10 mouse cellular contexts compared by ENCODE assay signal in genomic region chr2:30829315-30829714, GRCm38 (mm10). TPM values are rescaled to one million over a fixed set of nuclear protein-coding genes. Genes with fewer than 3 reads are reported as not detected.
DNase-seq lines count a peak whose midpoint lies in the region; ATAC-seq and TF ChIP-seq lines count a peak whose summit lies in the region.
"Had no signal": no experiment of that assay in that cellular context is flagged by ENCODE, and none has a peak within 500 bp of the region (broad histone marks: within the 10 kb centered on the region; RNA-seq: fewer than 3 reads in every experiment).

No protein-coding gene starts in this region.

- no peak for DNase-seq in heart, postnatal 0 days (ENCODE audit: low spot score)
- peak; percentile 69 for DNase-seq in A20 (ENCODE audit: low read depth, low spot score)
- peak; percentile 71 for DNase-seq in NIH3T3 (ENCODE audit: low read depth)
- DNase-seq in thymus, postnatal 14 days: peak; percentile 70
- DNase-seq in gastrocnemius, postnatal 4 days (ENCODE audit: low spot score in 2 of 2): no peak
- no peak for DNase-seq in left cerebral cortex, postnatal 36 days (ENCODE audit: low spot score in 2 of 2)

- H3K36me3 ChIP-seq in heart, postnatal 0 days (replicated peaks; ENCODE audit: control insufficient read depth, insufficient read depth, low read length): peaks cover 21% of the 10 kb centered on the region
- H3K36me3 ChIP-seq in heart, embryonic 12.5 days: peaks cover 24% of the 10 kb centered on the region
- H3K36me3 ChIP-seq in liver, embryonic 15.5 days (replicated peaks): peaks cover 26% of the 10 kb centered on the region

- H3K27me3 ChIP-seq in heart, postnatal 0 days (ENCODE audit: control insufficient read depth, insufficient read depth, low read length): no peaks in the 10 kb centered on the region
- H3K27me3 ChIP-seq in heart, embryonic 12.5 days (replicated peaks): no peaks in the 10 kb centered on the region
- peaks cover 5% of the 10 kb centered on the region; the same call in 1 of the 2 replicates for H3K27me3 ChIP-seq in liver, embryonic 15.5 days
- H3K27me3 ChIP-seq: limb, embryonic 13.5 days had no signal

- H3K4me3 ChIP-seq in heart, postnatal 0 days (ENCODE audit: low read depth, low read length): no peak overlapping the region
- H3K4me3 ChIP-seq in heart, embryonic 12.5 days: no peak overlapping the region
- H3K4me3 ChIP-seq in liver, embryonic 15.5 days (replicated peaks): no peak overlapping the region
- H3K4me3 ChIP-seq: limb, embryonic 13.5 days had no signal

- H3K4me1 ChIP-seq in heart, postnatal 0 days (ENCODE audit: control insufficient read depth, insufficient read depth): peaks cover 12% of the 10 kb centered on the region
- H3K4me1 ChIP-seq in heart, embryonic 12.5 days (replicated peaks): peaks cover 30% of the 10 kb centered on the region
- peaks cover 37% of the 10 kb centered on the region for H3K4me1 ChIP-seq in liver, embryonic 15.5 days (replicated peaks)

- ATAC-seq in heart, postnatal 0 days (ENCODE audit: insufficient read depth, low read depth): no peak
- no peak for ATAC-seq in heart, embryonic 12.5 days (ENCODE audit: insufficient number of reproducible peaks, low FRiP score)
- no peak for ATAC-seq in liver, embryonic 15.5 days (ENCODE audit: insufficient read depth)

- TF ChIP-seq EP300 in heart, postnatal 0 days (IDR thresholded peaks at IDR 0.05; ENCODE audit: low read depth): no peak

- H3K27ac ChIP-seq in heart, postnatal 0 days (ENCODE audit: low read depth): no peak overlapping the region
- no peak overlapping the region for H3K27ac ChIP-seq in heart, embryonic 12.5 days (ENCODE audit: poor library complexity, severe bottlenecking)
- H3K27ac ChIP-seq in liver, embryonic 15.5 days (replicated peaks): no peak overlapping the region
- H3K27ac ChIP-seq: limb, embryonic 13.5 days had no signal

- H3K4me2 ChIP-seq in heart, postnatal 0 days (ENCODE audit: low read depth, low read length): no peak overlapping the region
- no peak overlapping the region for H3K4me2 ChIP-seq in heart, embryonic 12.5 days
- 0 out of 2 replicates have a peak overlapping the region, but pooled peaks have one; percentile 72 for H3K4me2 ChIP-seq in liver, embryonic 15.5 days

- no peak overlapping the region for H3K9ac ChIP-seq in heart, postnatal 0 days (replicated peaks; ENCODE audit: low read depth, low read length)
- no peak overlapping the region for H3K9ac ChIP-seq in heart, embryonic 12.5 days
- H3K9ac ChIP-seq in liver, embryonic 15.5 days: no peak overlapping the region
- H3K9ac ChIP-seq: limb, embryonic 13.5 days had no signal

- 43% methylated on average over 5 of the region's 5 CpGs for WGBS in heart, postnatal 0 days
- WGBS in heart, embryonic 12.5 days: 44% methylated on average over 5 of the region's 5 CpGs
- 14% methylated on average over 5 of the region's 5 CpGs for WGBS in liver, embryonic 15.5 days (ENCODE audit: insufficient replicate concordance)

- intact Hi-C loops in left cerebral cortex, postnatal 36 days (cut with DNase I): loop anchor here (5.0 kb wide), 2 partner anchors 58 to 98 kb away; partner anchors contain the start of gene Ptges

- H3K9me3 ChIP-seq in heart, postnatal 0 days (replicated peaks; ENCODE audit: control insufficient read depth, low read length): no peaks in the 10 kb centered on the region
- H3K9me3 ChIP-seq in heart, embryonic 12.5 days (replicated peaks): no peaks in the 10 kb centered on the region
- H3K9me3 ChIP-seq in liver, embryonic 15.5 days (replicated peaks): no peaks in the 10 kb centered on the region
- H3K9me3 ChIP-seq: limb, embryonic 13.5 days had no signal

- peak; percentile 50 for TF ChIP-seq CTCF in heart, postnatal 0 days (IDR thresholded peaks at IDR 0.05; ENCODE audit: low read depth)

RNA-seq across cellular contexts. Expression of gene Asb6, which starts 0.8 kb away (rescaled TPM):
- total RNA-seq in heart, postnatal 0 days (2014; rRNA removed; ENCODE audit: low replicate concordance): 16.2 and 20.0 TPM in 2 replicates
- 12.4 and 13.0 TPM in 2 replicates for polyA plus RNA-seq in heart, postnatal 0 days (2015; fragmentation: Nextera tagmentation; extraction: Ambion mirVana)
- 24.2 and 25.5 TPM in 2 replicates for polyA plus RNA-seq in heart, embryonic 12.5 days (2016; fragmentation: Nextera tagmentation; extraction: Ambion mirVana)
- 30.0 and 35.0 TPM in 2 replicates for polyA plus RNA-seq in liver, embryonic 15.5 days (2015; fragmentation: Nextera tagmentation; extraction: Ambion mirVana)
- total RNA-seq in gastrocnemius, postnatal 4 days (2021): 10 to 100 TPM; 13.4 to 18.9 TPM
- 10 to 100 TPM; 36.1 to 39.8 TPM for total RNA-seq in left cerebral cortex, postnatal 36 days (2021)

RNA-seq across cellular contexts. Expression of gene Prrx2, which starts 5.5 kb away (rescaled TPM):
- total RNA-seq in heart, postnatal 0 days (2014; rRNA removed; ENCODE audit: low replicate concordance): 8.0 and 24.0 TPM in 2 replicates
- polyA plus RNA-seq in heart, postnatal 0 days (2015; fragmentation: Nextera tagmentation; extraction: Ambion mirVana): 3.6 and 4.1 TPM in 2 replicates
- polyA plus RNA-seq in heart, embryonic 12.5 days (2016; fragmentation: Nextera tagmentation; extraction: Ambion mirVana): 58.8 and 63.9 TPM in 2 replicates
- 0.23 TPM in 1 of 2 replicates, not detected in the other for polyA plus RNA-seq in liver, embryonic 15.5 days (2015; fragmentation: Nextera tagmentation; extraction: Ambion mirVana)
- total RNA-seq in gastrocnemius, postnatal 4 days (2021): 10 to 100 TPM; 12.3 to 13.3 TPM
- 1 to 10 TPM; 1.0 to 2.8 TPM for total RNA-seq in left cerebral cortex, postnatal 36 days (2021)
- total RNA-seq: common myeloid progenitor, adult 5-6 weeks had no signal

RNA-seq across cellular contexts. Expression of gene Ntmt1, which starts 21.7 kb away (rescaled TPM):
- total RNA-seq in heart, postnatal 0 days (2014; rRNA removed; ENCODE audit: low replicate concordance): 67.2 and 89.9 TPM in 2 replicates
- 83.4 and 87.8 TPM in 2 replicates for polyA plus RNA-seq in heart, postnatal 0 days (2015; fragmentation: Nextera tagmentation; extraction: Ambion mirVana)
- 77.2 and 78.8 TPM in 2 replicates for polyA plus RNA-seq in heart, embryonic 12.5 days (2016; fragmentation: Nextera tagmentation; extraction: Ambion mirVana)
- polyA plus RNA-seq in liver, embryonic 15.5 days (2015; fragmentation: Nextera tagmentation; extraction: Ambion mirVana): 26.0 and 27.5 TPM in 2 replicates
- 10 to 100 TPM; 29.2 to 32.8 TPM for total RNA-seq in gastrocnemius, postnatal 4 days (2021)
- total RNA-seq in left cerebral cortex, postnatal 36 days (2021): 10 to 100 TPM; 35.4 to 36.3 TPM

RNA-seq across cellular contexts. Expression of gene 1700001O22Rik, which starts 25.9 kb away (rescaled TPM):
- total RNA-seq in heart, postnatal 0 days (2014; rRNA removed; ENCODE audit: low replicate concordance): 1.5 and 4.1 TPM in 2 replicates
- polyA plus RNA-seq in heart, postnatal 0 days (2015; fragmentation: Nextera tagmentation; extraction: Ambion mirVana): 1.9 and 2.0 TPM in 2 replicates
- 1.0 and 2.2 TPM in 2 replicates for polyA plus RNA-seq in heart, embryonic 12.5 days (2016; fragmentation: Nextera tagmentation; extraction: Ambion mirVana)
- not detected in 2 replicates for polyA plus RNA-seq in liver, embryonic 15.5 days (2015; fragmentation: Nextera tagmentation; extraction: Ambion mirVana)
- total RNA-seq in gastrocnemius, postnatal 4 days (2021): under 1 TPM; 0.69 to 0.88 TPM
- total RNA-seq in left cerebral cortex, postnatal 36 days (2021): 1 to 10 TPM; 6.7 to 8.5 TPM
- total RNA-seq: common myeloid progenitor, adult 5-6 weeks had no signal

Comparison
In these comparisons a context has a peak if more than half of its experiments do, and no peak if none do; other contexts are left out.
1. DNase-seq: peak in A20 (single experiment), NIH3T3 (single experiment) and thymus, postnatal 14 days (single experiment); none in heart, postnatal 0 days (single experiment), gastrocnemius, postnatal 4 days (0 of 2) and left cerebral cortex, postnatal 36 days (0 of 2).